Mouse (Mus musculus) heart, postnatal 14 days (tissue): Measurements from ENCODE around the gene Rbms3. TPM values are rescaled to one million over a fixed set of nuclear protein-coding genes. Genes with fewer than 3 reads are reported as not detected.
A peak's percentile ranks its signal among the peaks of the same experiment; 100 is the strongest.

ENCODE experiments used
- DNase-seq, 2 experiments: peaks; one replicate each; pipeline ENCODE4 v3.0.0; 2021 to 2022
- intact Hi-C: fragments of 180-260 bp; cut with DNase I; formaldehyde crosslinking; loops from one replicate; pipeline ENCODE4 v1.15.1; 2025
- total RNA-seq, 2 experiments: library from RNA; stranded (reverse); gene quantifications; 2 replicates each; pipeline ENCODE4 v1.2.3; 2021

The Rbms3 gene
- total RNA-seq, 2 experiments from 2014 or later = 17.7 to 18.6 TPM

GRCm38 (mm10) chr9:117200067-117200658 is 429.6 kb downstream of the Rbms3 start:
- DNase-seq = no peak
- intact Hi-C loops = no loop called here

- DNase-seq = no peak
- intact Hi-C loops = no loop called here
These were observed 432.2 kb downstream of the Rbms3 start for GRCm38 (mm10) chr9:117197531-117197930.

GRCm38 (mm10) chr9:117192565-117193540 is 436.9 kb downstream of the Rbms3 start:
- intact Hi-C loops = loop anchor here (5.0 kb wide), 1 partner anchor 59 kb away; no protein-coding TSS in a partner anchor

GRCm38 (mm10) chr9:117192093-117192492 is 437.6 kb downstream of the Rbms3 start:
- no peak for DNase-seq
- intact Hi-C loops = loop anchor here (5.0 kb wide), 1 partner anchor 60 kb away; no protein-coding TSS in a partner anchor

More at GRCm38 (mm10) chr9:117192565-117193540, 436.9 kb downstream of the Rbms3 start:
- peak; percentile 72 to 78 for DNase-seq

- no peak for DNase-seq
- intact Hi-C loops = no loop called here
These were observed 441.3 kb downstream of the Rbms3 start for GRCm38 (mm10) chr9:117188406-117188805.

- DNase-seq = no peak
- intact Hi-C loops = no loop called here
These were observed 442.3 kb downstream of the Rbms3 start for GRCm38 (mm10) chr9:117187116-117188034.

- intact Hi-C loops = no loop called here
- no peak for DNase-seq
These were observed 449.1 kb downstream of the Rbms3 start for GRCm38 (mm10) chr9:117180658-117181057.

- no peak for DNase-seq
- intact Hi-C loops = no loop called here
These were observed 451.3 kb downstream of the Rbms3 start for GRCm38 (mm10) chr9:117178366-117178765.

GRCm38 (mm10) chr9:117172526-117172925 is 457.2 kb downstream of the Rbms3 start:
- DNase-seq = no peak
- intact Hi-C loops = no loop called here

- intact Hi-C loops = no loop called here
- DNase-seq = no peak
These were observed 460.5 kb downstream of the Rbms3 start for GRCm38 (mm10) chr9:117169196-117169595.

- intact Hi-C loops = no loop called here
- peak; percentile 46 to 65 for DNase-seq
These were observed 466.6 kb downstream of the Rbms3 start for GRCm38 (mm10) chr9:117163143-117163542.

- no peak for DNase-seq
- intact Hi-C loops = no loop called here
These were observed 468.6 kb downstream of the Rbms3 start for GRCm38 (mm10) chr9:117161150-117161549.

- DNase-seq = no peak
- intact Hi-C loops = no loop called here
These were observed 473.3 kb downstream of the Rbms3 start for GRCm38 (mm10) chr9:117156330-117156905.

- DNase-seq = no peak
- intact Hi-C loops = no loop called here
These were observed 475.1 kb downstream of the Rbms3 start for GRCm38 (mm10) chr9:117154590-117154989.

- peak in 1 of 2 experiments; percentile 18 for DNase-seq
- intact Hi-C loops = no loop called here
These were observed 475.9 kb downstream of the Rbms3 start for GRCm38 (mm10) chr9:117153686-117154274.

GRCm38 (mm10) chr9:117151951-117152350 is 477.8 kb downstream of the Rbms3 start:
- intact Hi-C loops = no loop called here

GRCm38 (mm10) chr9:117144057-117144723 is 485.5 kb downstream of the Rbms3 start:
- no peak for DNase-seq
- intact Hi-C loops = no loop called here

More at GRCm38 (mm10) chr9:117151951-117152350, 477.8 kb downstream of the Rbms3 start:
- no peak for DNase-seq

GRCm38 (mm10) chr9:117139971-117140370 is 489.7 kb downstream of the Rbms3 start:
- DNase-seq = no peak
- intact Hi-C loops = no loop called here

- intact Hi-C loops = no loop called here
- DNase-seq = no peak
These were observed 493.3 kb downstream of the Rbms3 start for GRCm38 (mm10) chr9:117136410-117136809.
